Mouse (Mus musculus): ENCODE data around the gene Tshz3. TPM values are rescaled to one million over a fixed set of nuclear protein-coding genes. Genes with fewer than 3 reads are reported as not detected.

The Tshz3 gene
- total RNA-seq, 2 experiments from 2014 or later, result 10.1 to 14.3 TPM

- peak; percentile 59 to 60 for DNase-seq (ENCODE audit: extremely low spot score in 1 of 2, low spot score in 1 of 2)
Measured at GRCm38 (mm10) chr7:36696406-36697117, 1.4 kb upstream of the Tshz3 start.

DNA sequence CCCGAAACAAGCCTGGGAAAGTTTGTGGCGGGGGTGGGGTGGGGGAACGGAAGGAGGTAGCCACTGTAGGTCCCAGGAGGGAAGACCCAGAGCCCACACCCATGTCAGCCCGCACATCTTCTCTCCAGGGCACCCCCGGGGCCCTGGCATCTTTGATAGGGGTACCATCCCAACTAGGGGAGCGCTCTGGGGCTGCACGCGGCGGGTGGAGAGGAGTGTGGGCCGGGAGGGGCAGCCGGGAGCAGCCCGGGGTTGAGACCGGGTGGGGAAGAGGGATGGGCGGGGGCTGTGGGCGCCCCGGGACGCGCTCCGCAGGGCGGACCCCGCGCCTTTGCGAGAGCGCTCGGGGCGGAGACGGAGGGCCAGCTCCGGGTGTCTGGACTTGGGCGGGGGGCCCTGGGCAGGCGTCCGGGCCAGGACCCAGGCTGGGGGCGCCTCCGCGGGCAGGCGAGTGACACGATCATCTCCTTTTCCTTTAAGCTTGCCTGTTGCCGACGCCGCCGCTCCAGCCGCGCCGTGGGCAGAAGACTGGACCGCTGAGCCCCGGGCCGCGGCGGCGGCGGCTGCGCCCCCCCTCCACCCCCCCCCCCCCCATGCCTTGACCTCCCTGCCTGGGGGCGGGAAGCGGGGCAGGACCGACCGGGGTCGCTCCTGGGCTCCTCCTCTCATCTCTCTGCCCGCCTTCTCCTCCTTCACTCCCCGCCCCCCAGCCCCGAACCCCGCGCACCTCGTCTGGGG is 631 bp upstream of the Tshz3 start:
- DNase-seq (ENCODE audit: extremely low spot score in 1 of 2, low spot score in 1 of 2), result no peak

DNA sequence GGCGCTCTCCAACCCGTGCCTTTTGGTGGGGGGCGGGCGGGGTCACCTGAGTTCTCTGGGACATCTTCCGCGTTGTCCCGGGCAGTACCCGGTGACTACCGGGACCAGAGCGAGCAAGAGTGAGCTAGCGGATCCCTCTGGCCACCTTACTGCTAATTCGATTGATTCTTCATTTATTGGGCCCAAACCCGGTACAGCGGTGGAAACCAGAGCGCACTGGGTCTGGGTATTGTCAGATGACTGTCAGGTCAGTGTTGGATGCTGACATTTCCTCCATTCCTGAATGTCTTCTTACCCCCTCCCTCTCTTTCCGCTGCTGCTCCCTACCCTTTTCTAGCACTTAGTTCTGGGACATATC is 650 bp downstream of the Tshz3 start:
- DNase-seq (ENCODE audit: extremely low spot score in 1 of 2, low spot score in 1 of 2), result no peak

DNA sequence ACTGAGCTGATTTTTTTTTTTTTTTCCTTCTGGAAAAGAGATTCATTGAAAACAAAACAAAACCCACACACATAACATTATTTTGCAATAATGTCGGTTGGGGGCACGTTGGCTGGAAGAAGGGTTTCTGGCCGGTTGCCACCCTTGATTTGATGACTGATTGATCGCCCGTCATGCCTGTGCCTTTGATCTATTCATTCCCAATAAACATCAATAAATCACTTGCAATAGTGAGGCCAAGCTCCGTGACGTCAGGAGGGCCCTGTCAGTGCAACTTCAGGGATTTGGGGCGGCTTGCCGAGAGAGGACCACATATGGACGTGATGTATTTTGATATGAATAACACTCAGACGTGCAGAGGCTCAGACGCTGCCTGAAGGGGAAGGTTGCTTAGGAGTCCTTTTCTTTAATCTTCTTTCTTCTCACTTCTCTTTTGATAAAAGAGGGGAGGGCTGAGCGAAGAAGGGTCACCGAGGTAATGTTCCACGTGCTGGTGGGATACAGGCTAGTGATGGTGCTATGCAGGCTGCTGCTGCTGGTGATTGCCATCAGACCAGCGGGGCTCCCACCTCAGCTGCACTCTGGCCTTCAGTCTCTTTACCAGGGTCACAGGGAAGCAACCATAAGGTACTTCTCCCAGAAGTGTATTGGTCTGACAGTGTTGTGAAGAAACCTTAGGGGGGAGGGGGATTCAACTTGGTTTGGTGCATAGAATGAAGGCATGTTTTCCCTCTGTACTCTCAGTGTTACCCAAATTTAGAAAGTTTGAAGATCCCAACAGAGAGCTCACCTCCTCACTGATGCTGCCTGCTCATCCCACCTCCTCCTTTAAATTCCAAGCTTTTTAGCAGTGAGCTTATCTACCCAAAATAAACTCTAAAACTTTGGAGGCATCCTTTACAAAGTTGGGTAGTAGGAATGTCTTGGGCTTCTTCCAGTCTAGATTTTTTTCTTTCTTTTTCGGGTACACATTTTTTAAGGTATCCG is 1.4 kb downstream of the Tshz3 start:
- no peak for DNase-seq (ENCODE audit: extremely low spot score in 1 of 2, low spot score in 1 of 2)

DNA sequence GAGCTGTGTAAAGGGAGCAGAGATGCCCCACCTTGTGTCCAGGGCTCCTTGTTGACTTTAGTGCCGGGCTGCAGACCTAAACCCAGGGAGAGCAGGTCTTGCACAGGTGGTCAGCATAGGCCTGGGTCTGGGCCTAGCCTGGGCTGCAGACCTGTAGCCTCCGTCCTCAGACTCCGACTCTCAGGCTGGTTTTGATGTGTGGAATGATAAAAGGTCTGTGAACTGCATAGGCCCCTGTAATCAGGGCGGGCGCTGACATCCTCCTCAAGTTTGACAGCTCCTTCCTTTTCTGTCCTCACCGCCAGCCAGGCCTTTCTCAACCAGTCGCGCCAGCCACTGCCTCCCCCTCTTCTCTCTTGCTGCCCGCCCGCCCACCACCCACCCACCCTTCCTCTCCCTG is 8.7 kb downstream of the Tshz3 start:
- DNase-seq (ENCODE audit: extremely low spot score in 1 of 2, low spot score in 1 of 2), result no peak

GRCm38 (mm10) chr7:36707266-36707665 is 9.3 kb downstream of the Tshz3 start:
- no peak for DNase-seq (ENCODE audit: extremely low spot score in 1 of 2, low spot score in 1 of 2)

GRCm38 (mm10) chr7:36707681-36708350 is 9.9 kb downstream of the Tshz3 start:
- DNase-seq (ENCODE audit: extremely low spot score in 1 of 2, low spot score in 1 of 2), result no peak

DNA sequence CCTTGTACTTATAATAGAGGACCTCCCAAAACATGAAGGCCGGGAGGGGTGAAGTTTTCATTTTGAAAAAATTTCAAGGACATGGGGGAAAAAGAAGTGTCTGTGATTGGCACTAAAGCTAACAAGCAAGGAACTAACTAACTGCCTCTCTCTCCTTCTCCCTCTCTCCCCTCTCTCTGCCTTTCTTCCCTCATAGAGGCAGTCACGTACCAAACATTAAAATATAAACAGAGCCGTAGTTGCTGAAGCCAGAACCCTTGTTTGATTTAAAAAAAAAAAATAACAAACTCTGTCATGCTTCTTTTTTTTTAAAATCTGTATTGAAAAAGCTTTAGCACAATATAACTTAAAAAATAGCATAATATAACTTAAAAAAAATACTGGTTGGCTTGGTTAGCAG is 10.9 kb downstream of the Tshz3 start:
- DNase-seq (ENCODE audit: extremely low spot score in 1 of 2, low spot score in 1 of 2), result no peak

DNA sequence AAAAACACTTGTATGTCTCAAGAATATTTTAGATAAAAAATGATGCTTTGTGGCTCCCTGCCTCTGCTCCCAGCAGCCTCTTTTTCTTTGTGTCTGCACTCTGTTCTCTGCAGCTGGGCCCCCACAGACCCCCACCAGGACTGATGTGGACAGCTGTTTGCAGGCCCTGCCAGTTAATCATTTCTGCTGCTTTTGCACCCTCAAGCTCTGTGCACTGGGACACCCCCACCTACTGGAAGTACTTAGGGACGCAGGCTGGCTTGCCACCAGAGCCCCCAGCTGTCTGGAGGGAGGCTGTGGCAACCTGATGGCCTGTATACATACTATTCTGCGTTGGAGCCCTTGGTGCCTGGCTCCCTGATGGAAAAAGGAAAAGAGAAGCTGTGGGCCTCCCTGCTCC is 11.3 kb downstream of the Tshz3 start:
- no peak for DNase-seq (ENCODE audit: extremely low spot score in 1 of 2, low spot score in 1 of 2)

- no peak for DNase-seq (ENCODE audit: extremely low spot score in 1 of 2, low spot score in 1 of 2)
Measured at GRCm38 (mm10) chr7:36709974-36710373, 12.1 kb downstream of the Tshz3 start.

DNA sequence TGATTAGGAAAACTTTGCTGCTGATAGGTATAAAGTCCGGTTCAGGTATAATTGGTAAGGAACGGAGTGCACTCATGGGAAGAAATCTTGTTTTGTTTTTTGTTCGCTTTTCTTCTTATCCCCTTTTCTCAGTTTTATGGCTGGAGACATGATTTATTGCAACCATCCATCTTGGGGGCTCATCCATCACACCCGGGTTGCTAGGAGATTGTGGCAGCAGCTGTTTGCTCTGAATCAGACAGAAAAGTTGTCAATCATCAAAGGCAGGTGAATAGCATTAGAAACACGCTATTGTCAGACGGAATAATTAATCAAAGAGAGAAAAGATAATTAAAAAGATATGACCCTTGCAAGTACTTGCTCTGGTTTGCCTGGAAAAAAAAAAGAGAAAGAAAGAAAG is 12.5 kb downstream of the Tshz3 start:
- no peak for DNase-seq (ENCODE audit: extremely low spot score in 1 of 2, low spot score in 1 of 2)

- DNase-seq (ENCODE audit: extremely low spot score in 1 of 2, low spot score in 1 of 2), result peak in 1 of 2 experiments; percentile 51
Measured at GRCm38 (mm10) chr7:36711766-36712165, 13.8 kb downstream of the Tshz3 start.

- DNase-seq (ENCODE audit: extremely low spot score in 1 of 2, low spot score in 1 of 2), result no peak
Measured at GRCm38 (mm10) chr7:36714323-36714722, 16.4 kb downstream of the Tshz3 start.

- DNase-seq (ENCODE audit: extremely low spot score in 1 of 2, low spot score in 1 of 2), result peak in 1 of 2 experiments; percentile 24
Measured at GRCm38 (mm10) chr7:36717192-36717591, 19.3 kb downstream of the Tshz3 start.

GRCm38 (mm10) chr7:36720830-36721229 is 22.9 kb downstream of the Tshz3 start:
- DNase-seq (ENCODE audit: extremely low spot score in 1 of 2, low spot score in 1 of 2), result no peak

- no peak for DNase-seq (ENCODE audit: extremely low spot score in 1 of 2, low spot score in 1 of 2)
Measured at GRCm38 (mm10) chr7:36736303-36737050, 38.6 kb downstream of the Tshz3 start.

DNA sequence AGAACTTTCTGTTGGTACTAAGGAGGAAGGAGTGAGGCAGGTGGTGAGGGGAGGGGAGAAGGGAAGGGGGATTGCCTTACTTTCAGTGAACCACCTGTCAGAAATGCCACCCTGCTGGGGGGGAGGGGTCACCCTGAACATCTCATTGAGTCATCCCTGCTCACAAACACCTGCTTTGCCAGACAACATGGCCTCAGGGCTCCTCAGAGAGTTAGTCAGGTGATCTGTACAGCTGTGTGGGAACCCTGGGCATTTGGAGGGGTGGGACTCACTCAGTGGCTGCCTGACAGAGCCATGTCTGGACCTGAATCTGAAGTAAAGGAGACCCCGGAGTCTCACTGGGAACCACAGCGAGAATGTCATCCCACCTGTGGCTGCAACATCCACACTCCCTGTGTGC is 53.6 kb downstream of the Tshz3 start:
- no peak for DNase-seq (ENCODE audit: extremely low spot score in 1 of 2, low spot score in 1 of 2)

GRCm38 (mm10) chr7:36767501-36768092 is 69.7 kb downstream of the Tshz3 start:
- DNase-seq (ENCODE audit: extremely low spot score in 1 of 2, low spot score in 1 of 2), result no peak

DNA sequence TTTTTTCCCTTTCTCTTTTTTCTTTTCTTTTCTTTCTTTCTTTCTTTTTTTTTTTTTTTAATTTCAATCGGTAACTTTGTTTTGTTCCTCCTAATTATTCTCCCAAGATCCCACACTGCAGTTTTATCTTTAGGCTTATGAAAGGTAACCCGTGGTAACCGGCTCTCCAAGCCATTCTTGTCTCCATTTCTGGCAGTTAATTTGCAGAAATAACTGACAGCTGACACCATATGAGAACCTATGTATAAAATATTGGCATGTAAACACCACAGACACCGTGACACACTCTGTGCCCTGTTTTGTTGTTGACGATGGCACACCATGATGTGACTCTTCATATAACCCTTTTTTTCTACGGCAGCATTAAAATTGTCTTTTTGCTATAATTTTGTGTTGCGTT is 75.2 kb downstream of the Tshz3 start:
- DNase-seq (ENCODE audit: extremely low spot score in 1 of 2, low spot score in 1 of 2), result no peak

Data from layer of hippocampus, postnatal 25 days (tissue).